Mouse (Mus musculus) CH12.LX (cell line): ENCODE measurements around the gene Lrp5.

ENCODE experiments used
- BHLHE40 ChIP-seq: IDR thresholded peaks from 2 replicates; pipeline ENCODE4 v1.6.1; 2011; ENCODE audit warnings: mild to moderate bottlenecking, low read depth, low read length, improper control_type of control experiment
- CTCF ChIP-seq, 2 experiments: IDR thresholded peaks in 1 of 2; conservative IDR thresholded peaks in 1 of 2; 2 replicates each; pipeline ENCODE4 v1.5.1; 2011 to 2012; ENCODE audit warnings: low read depth in 2 of 2, low read length in 2 of 2, improper control_type of control experiment in 1 of 2, inconsistent platforms in 1 of 2, mild to moderate bottlenecking in 1 of 2, moderate library complexity in 1 of 2
- EP300 ChIP-seq: IDR thresholded peaks from 2 replicates; pipeline ENCODE4 v1.6.1; 2011; ENCODE audit warnings: low read length, improper control_type of control experiment
- MAX ChIP-seq: IDR thresholded peaks from 2 replicates; pipeline ENCODE4 v1.6.1; 2011; ENCODE audit warnings: low read length, improper control_type of control experiment
- MAZ ChIP-seq: IDR thresholded peaks from 2 replicates; pipeline ENCODE4 v1.6.1; 2012; ENCODE audit warnings: low read depth, mild to moderate bottlenecking, inconsistent platforms, low read length, improper control_type of control experiment, moderate library complexity
- MXI1 ChIP-seq: IDR thresholded peaks from 2 replicates; pipeline ENCODE4 v1.6.1; 2011; ENCODE audit warnings: mild to moderate bottlenecking, low read depth, low read length, improper control_type of control experiment
- NRF1 ChIP-seq: IDR thresholded peaks from 2 replicates; pipeline ENCODE4 v1.6.1; 2014; ENCODE audit warnings: low read depth, mild to moderate bottlenecking, inconsistent platforms, low read length, improper control_type of control experiment, moderate library complexity
- POLR2A ChIP-seq: IDR thresholded peaks from 2 replicates; pipeline ENCODE4 v1.6.1; 2011; ENCODE audit warnings: low read depth, mild to moderate bottlenecking, improper control_type of control experiment, low read length
- POLR2AphosphoS2 ChIP-seq: IDR thresholded peaks from 2 replicates; pipeline ENCODE4 v1.6.1; 2011; ENCODE audit warnings: low read depth, low read length, improper control_type of control experiment
- SIN3A ChIP-seq: IDR thresholded peaks from 2 replicates; pipeline ENCODE4 v1.6.1; 2012; ENCODE audit warnings: low read length, improper control_type of control experiment, inconsistent platforms
- TBP ChIP-seq: conservative IDR thresholded peaks from 2 replicates; pipeline ENCODE4 v1.6.1; 2011; ENCODE audit warnings: low read depth, low read length, improper control_type of control experiment
- ZC3H11A ChIP-seq: IDR thresholded peaks from 2 replicates; pipeline ENCODE4 v1.6.1; 2012; ENCODE audit warnings: low read depth, mild to moderate bottlenecking, inconsistent platforms, low read length, improper control_type of control experiment

DNA sequence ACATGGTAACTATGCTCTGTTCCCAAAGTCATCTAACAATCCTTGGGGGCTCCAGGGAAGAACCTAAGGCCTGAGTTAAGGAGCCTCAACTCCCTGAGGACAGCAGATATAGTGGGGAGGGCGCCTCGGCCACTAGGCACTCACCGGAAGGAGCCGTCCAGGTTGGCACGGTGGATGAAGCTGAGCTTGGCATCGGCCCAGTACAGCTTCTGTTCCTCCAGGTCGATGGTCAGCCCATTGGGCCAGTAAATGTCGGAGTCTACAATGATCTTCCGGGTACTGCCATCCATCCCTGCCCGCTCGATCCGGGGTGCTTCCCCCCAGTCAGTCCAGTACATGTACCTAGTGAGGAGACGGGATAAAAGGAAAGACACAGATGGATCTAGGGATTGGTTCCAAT is 34.4 kb downstream of the Lrp5 start:
- TF ChIP-seq CTCF (conservative IDR thresholded peaks at IDR 0.05 in 1 of 2, IDR thresholded peaks at IDR 0.05 in 1 of 2; ENCODE audit: low read depth in 2 of 2, low read length in 2 of 2) (no peak), SIN3A (no peak), MAZ (no peak), POLR2A (no peak), MAX (no peak), EP300 (no peak), ZC3H11A (no peak), TBP (no peak), POLR2AphosphoS2 (no peak), MXI1 (no peak), NRF1 (no peak), BHLHE40 (no peak)
